Mouse (Mus musculus): ENCODE measurements around the gene Zbtb42. TPM values are rescaled to one million over a fixed set of nuclear protein-coding genes. Genes with fewer than 3 reads are reported as not detected.
A peak's percentile ranks its signal among the peaks of the same experiment; 100 is the strongest.

The Zbtb42 gene
- total RNA-seq (2014; fragmentation: Nextera tagmentation) (1.0 and 5.4 TPM in 2 replicates), total RNA-seq (2017) (0.82 and 1.3 TPM in 2 replicates)

GRCm38 (mm10) chr12:112678555-112679026 lies at the start of gene Zbtb42:
TSS of gene Zbtb42 (plus strand) at chr12:112678828.
- peak; percentile 36 for ATAC-seq (replicated peaks; ENCODE audit: poor library complexity, severe bottlenecking)

GRCm38 (mm10) chr12:112628928-112629721 lies 49.5 kb upstream of the Zbtb42 start:
- peak; percentile 70 for ATAC-seq (replicated peaks; ENCODE audit: poor library complexity, severe bottlenecking)

GRCm38 (mm10) chr12:112630029-112630428 lies 48.6 kb upstream of the Zbtb42 start:
- ATAC-seq (replicated peaks; ENCODE audit: poor library complexity, severe bottlenecking), result no peak

- ATAC-seq (replicated peaks; ENCODE audit: poor library complexity, severe bottlenecking), result no peak
Observed at GRCm38 (mm10) chr12:112630796-112631195, 47.8 kb upstream of the Zbtb42 start.

DNA sequence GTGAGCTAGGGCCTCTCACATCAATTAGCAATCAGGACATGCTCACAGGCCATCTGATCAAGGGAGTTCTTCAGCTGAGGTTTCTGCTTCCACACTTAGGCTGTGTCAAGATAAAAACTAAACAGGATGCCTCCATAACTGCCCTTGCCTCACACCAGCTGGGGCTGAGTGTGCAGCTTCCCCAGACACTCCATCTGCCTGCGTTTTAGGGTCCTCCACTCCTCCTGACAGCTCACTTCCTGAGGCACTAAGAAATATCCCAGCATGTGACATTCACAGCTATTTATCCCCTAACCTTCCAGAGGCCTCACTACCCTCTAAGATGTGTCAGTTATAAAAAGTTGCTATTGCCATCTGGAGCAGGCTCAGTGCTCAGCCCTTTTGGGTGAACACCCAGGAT lies 47.2 kb upstream of the Zbtb42 start:
- no peak for ATAC-seq (replicated peaks; ENCODE audit: poor library complexity, severe bottlenecking)

GRCm38 (mm10) chr12:112632084-112632777 lies 46.4 kb upstream of the Zbtb42 start:
- no peak for ATAC-seq (replicated peaks; ENCODE audit: poor library complexity, severe bottlenecking)

DNA sequence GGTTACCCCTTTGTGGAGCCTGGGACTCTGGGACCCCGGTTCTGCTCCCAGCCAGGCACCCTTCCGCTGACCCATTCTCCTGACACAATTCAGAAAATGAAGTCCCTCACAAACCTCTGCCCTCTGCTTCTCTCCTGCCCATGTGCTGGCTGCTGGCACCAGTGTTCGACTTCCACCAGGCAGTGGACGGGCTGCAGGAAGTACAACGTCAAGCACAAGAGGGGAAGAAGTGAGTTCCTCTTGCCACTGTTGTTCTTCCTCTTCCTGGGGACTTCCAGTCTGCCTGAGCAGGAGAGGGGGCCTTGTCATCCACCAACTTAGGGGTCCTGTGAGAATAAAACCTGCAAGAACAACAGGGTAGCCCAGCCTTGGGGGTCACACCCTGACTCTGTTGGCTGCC lies 45.7 kb upstream of the Zbtb42 start:
- ATAC-seq (replicated peaks; ENCODE audit: poor library complexity, severe bottlenecking), result peak; percentile 31

- no peak for ATAC-seq (replicated peaks; ENCODE audit: poor library complexity, severe bottlenecking)
Observed at GRCm38 (mm10) chr12:112633686-112634085, 44.9 kb upstream of the Zbtb42 start.

GRCm38 (mm10) chr12:112639526-112639925 lies 39.1 kb upstream of the Zbtb42 start:
- no peak for ATAC-seq (replicated peaks; ENCODE audit: poor library complexity, severe bottlenecking)

- no peak for ATAC-seq (replicated peaks; ENCODE audit: poor library complexity, severe bottlenecking)
Observed at GRCm38 (mm10) chr12:112643126-112643525, 35.5 kb upstream of the Zbtb42 start.

DNA sequence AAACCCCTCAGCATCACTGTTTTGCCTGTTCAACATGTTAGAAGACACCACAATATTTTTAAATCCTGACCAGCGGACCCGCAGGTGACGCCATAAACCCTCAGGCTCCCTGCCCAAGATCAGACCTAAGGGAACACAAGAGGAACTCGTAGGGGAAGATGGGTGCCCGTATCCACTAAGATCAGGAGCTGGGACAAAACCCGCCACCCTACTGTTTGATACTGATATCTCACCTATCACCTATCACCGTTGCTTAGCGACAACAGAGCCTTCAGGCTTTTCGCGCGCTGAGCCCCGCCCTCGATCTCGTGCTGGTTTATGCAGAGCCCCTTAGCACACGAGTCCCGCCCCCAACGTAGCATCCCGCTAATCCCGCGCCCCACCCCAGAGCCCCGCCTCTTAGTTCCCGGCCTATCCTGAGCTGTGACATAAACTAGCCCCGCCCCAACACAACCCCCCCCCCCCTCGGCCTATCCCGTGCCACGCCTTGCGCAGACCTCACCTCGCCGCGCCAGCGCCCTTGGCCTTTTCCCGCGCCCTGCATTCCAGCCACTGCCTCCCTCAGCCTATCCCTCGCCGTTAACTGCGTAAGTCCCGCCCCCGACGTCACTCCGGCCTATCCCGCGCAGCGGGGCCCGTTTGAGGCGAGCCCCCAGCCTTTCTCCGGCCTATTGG lies 34.3 kb upstream of the Zbtb42 start, which contains the start of gene Siva1:
Siva1 (plus strand) TSS at position 500 of the 675 bp plus-strand sequence.
- peak; percentile 77 for ATAC-seq (replicated peaks; ENCODE audit: poor library complexity, severe bottlenecking)

DNA sequence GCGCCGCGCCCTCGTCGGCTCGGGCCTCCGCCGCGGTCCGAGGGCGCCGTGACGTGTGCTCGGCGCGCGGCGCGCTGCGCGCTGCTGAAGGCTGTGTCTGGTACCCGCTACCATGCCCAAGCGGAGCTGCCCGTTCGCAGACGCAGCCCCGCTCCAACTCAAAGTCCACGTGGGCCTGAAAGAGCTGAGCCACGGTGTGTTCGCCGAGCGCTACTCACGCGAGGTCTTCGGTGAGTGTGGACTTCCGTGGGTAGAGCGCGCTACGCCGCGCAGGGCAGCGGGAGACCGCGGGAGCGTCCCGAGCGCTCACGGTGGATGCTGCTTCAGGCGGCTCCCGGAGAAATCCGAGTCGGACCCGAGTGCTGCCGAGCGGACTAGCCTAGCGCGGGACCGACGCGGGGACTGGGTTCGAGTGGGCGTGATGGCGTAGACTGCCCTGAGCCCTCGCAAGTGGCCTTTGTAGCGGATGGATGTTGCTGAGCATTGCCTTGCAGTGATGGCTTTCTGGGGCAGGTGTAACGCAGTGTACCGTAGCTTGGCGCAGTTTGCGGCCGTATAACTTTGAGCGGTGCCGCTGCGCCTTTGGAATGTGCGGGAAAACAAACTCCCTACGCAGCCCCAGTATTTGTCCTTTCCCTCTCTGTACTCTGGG lies 33.6 kb upstream of the Zbtb42 start:
- ATAC-seq (replicated peaks; ENCODE audit: poor library complexity, severe bottlenecking), result no peak

DNA sequence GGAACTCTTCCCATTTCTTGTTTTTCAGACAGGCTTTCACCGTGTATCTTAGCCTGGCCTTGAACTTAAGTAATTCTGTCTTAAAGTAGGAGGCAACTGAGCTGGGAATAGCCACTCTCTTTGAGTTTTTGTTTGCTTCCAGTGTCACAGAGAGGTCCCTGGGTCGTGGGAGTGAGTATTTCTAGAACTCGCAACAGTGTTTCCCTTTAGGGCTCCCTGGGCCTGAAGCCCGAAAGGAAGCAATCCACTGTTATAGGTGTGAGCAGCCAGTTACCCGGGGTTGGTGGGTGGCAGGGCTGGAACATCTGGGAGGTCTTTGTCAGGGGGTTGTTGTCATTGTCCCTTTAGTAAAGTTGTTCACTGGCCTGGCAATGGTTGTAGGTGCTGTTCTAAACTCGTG lies 32.5 kb upstream of the Zbtb42 start:
- no peak for ATAC-seq (replicated peaks; ENCODE audit: poor library complexity, severe bottlenecking)

GRCm38 (mm10) chr12:112648081-112648480 lies 30.5 kb upstream of the Zbtb42 start:
- ATAC-seq (replicated peaks; ENCODE audit: poor library complexity, severe bottlenecking), result peak; percentile 47

DNA sequence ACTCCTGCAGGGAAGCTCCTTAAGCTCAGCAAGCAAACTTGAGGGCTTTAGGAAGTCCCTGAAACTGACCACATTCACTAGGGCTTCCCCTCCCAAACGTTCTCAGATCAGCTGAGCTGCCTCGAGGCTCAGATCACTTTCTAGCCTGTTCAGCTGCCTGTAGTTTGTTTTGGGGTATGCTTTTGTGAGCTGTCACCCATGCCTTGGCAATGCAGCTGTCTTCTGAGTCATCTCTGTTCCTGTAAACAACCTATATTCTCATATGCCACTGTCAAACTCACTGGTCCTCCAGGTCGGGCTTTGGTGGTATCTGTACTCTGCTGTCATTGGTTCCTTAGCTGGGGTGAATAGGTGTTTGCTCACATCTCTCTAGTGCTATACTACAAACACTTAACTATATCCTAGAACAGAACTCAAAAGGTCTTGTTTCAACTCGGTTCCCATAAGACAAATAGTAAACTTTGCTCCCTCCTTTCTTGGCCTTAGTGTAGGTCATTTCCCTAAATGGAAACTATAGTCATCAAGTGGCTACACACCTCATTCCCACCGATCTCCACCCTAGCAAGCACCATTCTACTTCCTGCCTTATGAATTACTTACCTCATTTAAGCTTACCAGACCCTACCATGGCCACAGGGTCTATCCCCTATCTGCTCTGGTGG lies 26.7 kb upstream of the Zbtb42 start:
- no peak for ATAC-seq (replicated peaks; ENCODE audit: poor library complexity, severe bottlenecking)

DNA sequence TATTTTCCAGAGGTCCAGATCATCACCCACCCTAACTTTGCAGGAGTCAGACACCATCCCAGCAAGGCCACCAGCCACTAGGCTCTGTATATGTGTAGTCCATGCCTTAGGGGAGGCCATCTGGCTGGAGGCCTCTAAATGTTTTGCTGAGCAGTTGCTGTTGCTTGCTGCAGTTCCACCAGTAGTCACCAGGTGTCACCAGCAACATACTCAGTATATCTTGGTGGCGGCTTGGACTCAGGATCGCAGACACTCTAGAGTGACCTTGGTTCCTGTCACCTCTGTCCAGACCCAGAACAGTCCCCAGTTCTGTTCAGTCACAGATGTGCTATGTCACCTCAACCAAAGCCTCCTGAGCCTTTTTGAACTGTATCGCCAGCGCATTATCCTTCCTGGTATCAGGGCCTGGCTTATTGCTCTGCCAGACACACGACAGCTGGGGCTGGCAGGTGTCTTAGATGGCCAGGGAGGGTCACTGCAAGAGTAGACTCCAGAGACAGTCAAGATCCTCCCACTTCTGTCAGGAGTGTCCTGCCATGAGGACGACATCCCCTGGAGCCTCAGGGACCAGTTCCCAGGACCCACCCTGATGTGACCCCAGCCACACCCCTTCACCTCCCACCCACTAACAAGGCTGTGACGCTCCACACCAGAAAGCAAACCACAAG lies 25.3 kb upstream of the Zbtb42 start:
- ATAC-seq (replicated peaks; ENCODE audit: poor library complexity, severe bottlenecking), result peak; percentile 69

DNA sequence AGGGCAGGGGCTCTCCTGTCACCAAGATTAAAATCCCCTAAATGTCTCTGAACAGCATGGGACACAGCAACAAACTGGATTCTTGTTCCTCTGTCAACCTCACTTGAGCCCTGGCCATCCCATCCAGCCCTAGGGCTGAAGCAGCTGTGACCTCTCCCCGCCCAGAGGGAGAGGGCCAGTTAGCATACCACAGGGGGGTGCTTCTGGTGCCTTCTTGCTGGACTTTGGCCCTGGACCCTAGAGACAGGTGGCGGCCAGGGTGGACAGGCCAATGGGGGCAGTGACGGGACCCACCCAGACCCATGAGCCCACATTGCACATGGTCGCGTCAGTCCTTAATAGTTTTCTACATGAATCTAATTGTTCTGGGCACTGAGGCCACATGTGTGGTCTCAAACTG lies 24.6 kb upstream of the Zbtb42 start:
- ATAC-seq (replicated peaks; ENCODE audit: poor library complexity, severe bottlenecking), result no peak

DNA sequence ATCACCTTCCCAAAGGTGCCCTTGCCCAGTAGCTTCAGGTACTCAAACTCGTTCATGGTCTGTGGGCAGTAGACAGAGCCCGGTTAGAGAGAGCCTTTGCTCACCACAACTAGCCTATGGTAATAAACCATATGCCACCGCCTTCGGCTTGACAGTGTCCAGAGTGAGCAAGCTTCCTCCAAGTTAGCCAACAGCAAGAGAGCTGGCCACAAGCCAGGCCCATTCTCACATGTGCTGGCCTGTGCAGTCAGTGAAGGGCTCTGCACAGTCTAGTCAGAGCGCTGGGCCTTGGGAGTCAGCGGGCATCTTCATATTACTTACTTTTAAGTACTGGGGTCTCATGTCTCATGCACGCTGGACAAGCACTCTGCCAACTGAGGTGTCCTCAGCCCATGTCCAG lies 20.0 kb upstream of the Zbtb42 start:
- no peak for ATAC-seq (replicated peaks; ENCODE audit: poor library complexity, severe bottlenecking)

GRCm38 (mm10) chr12:112659109-112659508 lies 19.5 kb upstream of the Zbtb42 start:
- peak; percentile 21; the same call in 1 of the 2 replicates for ATAC-seq (replicated peaks; ENCODE audit: poor library complexity, severe bottlenecking)
